Mouse (Mus musculus): ENCODE data around the gene Sik1.

- no peak for TF ChIP-seq CTCF (IDR thresholded peaks at IDR 0.05; ENCODE audit: borderline replicate concordance, extremely low read depth, insufficient read depth, insufficient read length)
- TF ChIP-seq POLR2A (IDR thresholded peaks at IDR 0.05; ENCODE audit: borderline replicate concordance, extremely low read depth, insufficient read depth, insufficient read length, poor library complexity, severe bottlenecking), result no peak
Measured at GRCm38 (mm10) chr17:31902630-31903198, 47.1 kb upstream of the Sik1 start.
